Comparison of ENCODE assay signal across 14 mouse cellular contexts in the genomic region with DNA sequence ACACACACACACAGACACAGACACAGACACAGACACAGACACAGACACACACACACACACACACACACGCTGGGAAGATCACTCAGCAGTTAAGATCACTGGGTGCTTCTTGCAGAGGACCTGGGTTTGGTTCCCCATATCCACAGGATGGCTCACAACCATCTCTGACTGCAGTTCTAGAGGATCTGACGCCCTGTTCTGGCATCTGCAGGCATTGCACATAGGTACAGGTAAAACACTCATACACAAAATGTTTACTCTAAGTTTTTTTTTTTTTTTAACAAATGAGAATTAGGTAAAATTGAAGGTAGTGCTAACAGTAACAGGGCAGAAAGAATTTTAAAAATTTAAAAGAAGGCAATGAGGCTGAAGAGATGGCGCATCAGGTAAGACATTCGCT.
"Had no signal": no experiment of that assay in that cellular context is flagged by ENCODE, and none has a peak within 500 bp of the region (broad histone marks: within the 10 kb centered on the region; RNA-seq: fewer than 3 reads in every experiment).

No protein-coding gene starts in this region.

- DNase-seq: liver, postnatal 0 days; lung, embryonic 14.5 days; right cerebral cortex, postnatal 14 days; right cerebral cortex, postnatal 4 days; thymus, postnatal 36 days had no signal

- ATAC-seq: liver, postnatal 0 days; lung, postnatal 0 days; midbrain, embryonic 13.5 days; midbrain, embryonic 16.5 days had no signal

- H3K27ac ChIP-seq: kidney, postnatal 0 days; liver, embryonic 14.5 days; macrophage; midbrain, embryonic 10.5 days; midbrain, embryonic 13.5 days; neural tube, embryonic 13.5 days had no signal

- H3K27me3 ChIP-seq: midbrain, embryonic 13.5 days; neural tube, embryonic 13.5 days had no signal

- H3K4me3 ChIP-seq: midbrain, embryonic 10.5 days; midbrain, embryonic 13.5 days; myocyte; neural tube, embryonic 13.5 days had no signal

- H3K9me3 ChIP-seq: midbrain, embryonic 13.5 days; neural tube, embryonic 13.5 days had no signal

- H3K36me3 ChIP-seq: midbrain, embryonic 10.5 days; midbrain, embryonic 13.5 days; neural tube, embryonic 13.5 days had no signal

- H3K4me1 ChIP-seq: midbrain, embryonic 13.5 days had no signal

- H3K4me2 ChIP-seq: lung, embryonic 14.5 days; midbrain, embryonic 13.5 days; neural tube, embryonic 13.5 days had no signal

- H3K9ac ChIP-seq: liver, embryonic 14.5 days; liver, postnatal 0 days; lung, embryonic 14.5 days; midbrain, embryonic 13.5 days; neural tube, embryonic 13.5 days had no signal
